Mouse (Mus musculus) heart, adult 8-10 months (tissue): Measurements from ENCODE around the gene Mrap2. TPM values are rescaled to one million over a fixed set of nuclear protein-coding genes. Genes with fewer than 3 reads are reported as not detected.

Source experiments
- DNase-seq: peaks from one replicate; pipeline ENCODE4 v3.0.0; 2022; ENCODE audit warnings: low spot score
- total RNA-seq, 4 experiments: library from RNA; stranded (reverse); gene quantifications; 2 replicates each; pipeline ENCODE4 v1.2.4; 2022

Mrap2 gene
- total RNA-seq, 4 experiments from 2014 or later = 2.1 to 2.6 (median 2.2) TPM

DNA sequence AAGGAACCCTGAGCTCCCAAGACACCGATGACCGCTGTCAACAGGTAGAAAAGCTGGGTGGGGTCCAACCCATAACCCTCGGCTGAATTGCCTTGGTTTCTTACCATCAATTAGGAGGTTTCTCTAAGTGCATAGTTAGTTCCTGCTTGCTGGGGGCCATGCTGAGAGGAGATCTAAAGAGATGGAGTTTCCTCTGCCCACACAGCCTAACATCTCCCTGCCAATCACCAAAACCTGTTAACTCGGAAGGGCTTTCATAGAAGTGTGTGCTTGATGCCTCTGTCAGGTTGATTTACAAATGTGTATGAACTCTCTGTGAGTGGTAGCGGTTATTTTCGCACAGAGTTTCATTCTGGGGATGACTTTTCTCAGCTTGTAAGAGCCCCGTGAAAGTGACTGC, 34.4 kb downstream of the Mrap2 start:
- no peak for DNase-seq

DNA sequence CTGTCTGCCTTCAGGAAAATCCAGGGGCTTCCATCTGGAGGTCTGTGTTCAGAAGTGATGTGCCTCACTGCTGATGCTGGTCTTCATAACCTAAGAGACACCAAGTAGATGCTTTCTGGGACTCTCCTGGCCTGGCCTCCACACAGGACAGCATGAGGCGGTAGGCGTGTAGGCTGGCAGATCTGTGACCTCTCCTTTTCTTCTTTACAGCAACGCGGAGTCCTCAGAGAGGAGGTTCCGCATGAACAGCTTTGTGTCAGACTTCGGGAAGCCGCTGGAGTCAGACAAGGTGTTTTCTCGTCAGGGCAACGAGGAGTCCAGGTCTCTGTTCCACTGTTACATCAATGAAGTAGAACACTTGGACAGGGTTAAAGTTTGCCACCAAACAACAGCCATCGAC, 38.1 kb downstream of the Mrap2 start:
- no peak for DNase-seq

DNA sequence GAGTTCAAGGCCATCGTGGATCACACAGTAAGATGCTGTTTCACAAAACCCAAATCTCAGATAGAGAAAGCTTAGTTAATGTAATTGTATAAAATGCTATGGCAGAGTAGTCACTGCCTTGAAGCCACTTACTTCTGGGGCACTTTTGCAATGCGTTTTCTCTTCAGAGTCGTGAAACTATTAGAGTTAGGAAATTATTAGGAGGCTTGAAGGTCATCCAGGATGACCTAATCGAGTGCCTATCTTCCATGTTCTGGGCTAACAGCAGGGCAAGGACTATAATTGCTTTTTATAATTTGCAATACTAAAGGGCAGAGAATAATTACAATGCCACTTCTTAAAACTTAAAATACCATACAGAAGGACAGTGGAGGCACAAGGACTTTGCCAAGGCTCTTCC, 43.2 kb downstream of the Mrap2 start:
- DNase-seq = no peak

DNA sequence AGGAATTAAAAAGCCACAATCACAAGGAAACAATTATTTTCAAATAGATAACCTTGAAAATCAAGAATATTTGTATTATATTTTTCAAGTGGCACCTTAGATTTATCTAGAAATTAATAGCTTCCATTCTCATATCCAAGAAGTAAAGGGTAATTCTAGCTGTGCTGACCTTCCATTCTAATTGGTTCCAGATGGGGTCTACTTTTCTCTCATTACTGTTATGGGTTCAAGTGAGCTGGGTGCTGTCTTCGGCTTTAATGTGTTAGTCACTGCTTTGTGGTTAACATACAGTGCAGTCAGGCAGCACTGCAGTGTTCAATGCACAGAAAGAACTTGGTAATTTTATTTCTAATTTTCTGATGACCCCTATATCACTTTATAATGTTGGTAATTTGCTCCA, 49.6 kb downstream of the Mrap2 start:
- no peak for DNase-seq

DNA sequence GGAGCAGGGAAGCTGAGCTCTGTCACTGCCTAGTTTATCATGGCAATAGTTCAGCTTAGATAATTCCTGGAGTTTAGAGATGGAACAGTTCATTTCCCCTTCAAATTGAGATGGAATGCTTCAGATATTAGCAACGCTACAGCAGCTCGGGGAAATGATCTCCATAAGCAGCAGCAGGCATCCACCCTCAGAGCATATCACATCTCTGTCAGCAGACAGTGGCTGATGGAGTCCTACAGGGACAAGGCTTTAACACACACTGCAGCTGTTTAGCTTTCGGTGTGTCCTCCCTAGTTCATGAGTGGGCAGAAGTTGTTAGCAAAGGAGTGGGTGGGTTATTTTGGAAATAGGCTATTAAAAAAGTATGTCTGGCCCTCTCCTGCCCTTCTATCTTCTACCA, 53.2 kb downstream of the Mrap2 start:
- DNase-seq = no peak

DNA sequence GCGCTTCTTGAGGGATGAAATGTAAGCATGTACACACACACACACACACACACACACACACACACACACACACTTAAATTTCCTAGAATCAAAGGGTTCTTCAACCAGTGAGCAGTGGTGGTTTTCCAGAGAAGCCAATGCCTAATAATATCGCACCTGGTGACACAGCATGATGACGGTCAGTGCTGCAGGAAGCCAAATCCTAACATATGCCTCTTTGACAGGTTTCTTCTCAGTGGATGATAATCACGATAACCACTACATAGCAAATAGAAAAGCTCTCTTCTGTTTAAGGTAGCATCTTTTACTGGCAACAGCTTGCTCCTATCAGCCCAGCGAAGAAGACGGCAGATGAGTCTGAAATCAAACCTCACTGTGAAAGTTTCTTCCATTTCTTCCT, 53.9 kb downstream of the Mrap2 start:
- DNase-seq = no peak

DNA sequence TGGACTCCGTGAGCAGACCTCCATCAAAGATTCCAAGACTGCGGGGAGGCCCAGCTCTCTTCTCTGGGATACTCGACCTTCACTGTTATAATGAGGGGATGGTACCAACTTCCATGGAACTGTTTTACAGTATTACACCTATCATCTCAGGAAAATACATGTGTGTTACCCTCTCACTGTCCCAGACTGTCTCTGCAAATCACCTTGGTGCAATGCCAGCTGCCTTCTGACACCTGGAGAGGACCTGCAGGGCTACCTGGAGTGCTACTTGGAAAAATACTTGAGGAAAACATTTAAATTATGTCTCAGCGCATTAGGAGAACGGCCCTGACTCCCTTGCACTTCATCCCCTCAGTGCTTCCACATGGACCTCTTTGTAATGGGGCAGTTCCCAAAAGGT, 56.3 kb downstream of the Mrap2 start:
- DNase-seq = no peak

DNA sequence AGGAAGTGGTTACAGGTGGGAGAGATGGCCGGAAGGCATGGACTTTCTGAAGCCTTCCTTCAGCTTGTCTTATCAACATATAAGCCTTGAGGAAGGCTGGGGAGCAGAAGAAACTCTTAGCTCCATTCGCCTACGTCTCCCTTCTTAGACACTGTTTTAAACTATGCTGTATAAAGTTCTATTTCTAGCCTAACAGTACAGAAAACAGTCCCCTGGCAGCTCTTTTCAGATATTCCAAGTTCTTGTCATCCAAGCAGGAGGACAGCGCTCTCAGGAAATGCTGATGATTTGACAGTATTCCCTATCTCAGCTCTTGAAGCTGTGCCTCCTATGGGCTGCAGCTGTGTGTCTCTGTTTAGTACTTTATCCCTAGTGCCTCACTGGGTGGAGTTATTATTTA, 56.8 kb downstream of the Mrap2 start:
- no peak for DNase-seq

DNA sequence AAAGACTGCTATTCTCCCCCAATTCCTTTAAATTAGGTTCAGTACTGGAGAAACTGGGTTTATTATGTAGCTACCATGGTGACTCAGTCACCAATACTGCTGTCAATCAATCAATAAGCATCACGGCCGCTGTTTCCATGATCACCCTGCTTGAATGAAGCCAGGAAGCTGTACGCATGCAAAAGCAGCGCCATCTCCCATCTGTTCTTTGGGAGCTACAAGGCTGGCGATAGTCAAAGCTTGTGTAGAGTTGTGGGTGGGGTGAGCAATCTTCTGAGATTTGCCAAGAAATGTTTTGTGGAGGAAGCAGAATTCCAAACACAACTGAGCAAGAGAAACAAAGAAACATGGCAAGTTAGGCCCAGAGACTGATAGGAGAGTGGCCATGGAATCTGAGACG, 58.3 kb downstream of the Mrap2 start:
- no peak for DNase-seq

DNA sequence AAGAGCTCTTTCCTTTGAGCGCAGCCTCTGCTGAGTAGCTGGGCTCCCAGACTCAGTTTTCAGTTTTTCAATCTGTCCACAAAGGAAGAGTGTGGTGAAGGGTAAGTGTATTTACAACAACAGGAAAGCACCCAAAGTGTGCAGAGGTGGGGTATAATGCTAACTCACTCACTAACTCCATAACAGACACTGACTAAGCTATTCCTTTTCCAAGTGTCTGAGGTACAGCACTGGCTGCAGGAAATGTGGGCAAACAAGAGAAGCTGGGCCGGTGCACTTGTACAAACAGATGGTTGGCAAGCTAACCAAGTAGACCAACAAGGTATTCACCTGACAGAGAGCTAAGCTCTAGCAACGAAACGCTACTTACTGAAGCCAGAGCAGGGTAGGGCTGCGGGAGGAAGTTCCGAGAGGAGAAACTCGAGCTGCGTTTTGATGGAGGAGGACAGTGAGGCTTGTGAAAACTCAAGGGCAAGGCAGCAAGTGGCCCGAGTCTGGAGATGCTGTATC, 66.8 kb downstream of the Mrap2 start:
- no peak for DNase-seq

DNA sequence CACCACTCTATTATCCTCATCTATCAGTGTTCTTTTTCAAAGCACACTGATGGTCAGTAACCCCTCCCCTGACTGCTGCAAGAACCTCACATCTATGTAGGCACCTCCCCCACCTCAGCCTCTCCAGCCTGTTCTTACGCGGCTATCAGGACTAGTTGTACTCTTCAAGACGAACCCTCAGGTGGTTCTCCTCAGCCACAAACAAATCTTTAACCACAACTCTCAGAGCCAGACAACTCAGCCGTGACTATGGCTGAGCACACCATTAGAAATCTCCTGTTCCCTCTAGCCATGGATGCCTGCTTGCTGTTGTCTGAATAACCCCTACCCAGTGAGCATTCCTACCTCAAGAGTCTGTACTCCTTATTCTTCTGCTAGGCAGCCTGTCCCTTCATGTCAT, 69.1 kb downstream of the Mrap2 start:
- no peak for DNase-seq

Other genes with a start within 250 kb of the Mrap2 start
- not detected for gene Ripply2, start 128.8 kb upstream of the Mrap2 start, total RNA-seq
- gene Cyb5r4, start 122.3 kb upstream of the Mrap2 start, total RNA-seq = 10 to 100 TPM; 28.7 to 36.2 (median 31.3) TPM
- gene Cep162, start 111.2 kb downstream of the Mrap2 start, total RNA-seq = 1 to 10 TPM; 2.4 to 3.1 (median 2.6) TPM